Mouse (Mus musculus) forebrain, embryonic 14.5 days (tissue): Measurements from ENCODE around the gene Tph2. TPM values are rescaled to one million over a fixed set of nuclear protein-coding genes. Genes with fewer than 3 reads are reported as not detected.
A peak's percentile ranks its signal among the peaks of the same experiment; 100 is the strongest.

Experiments used
- ATAC-seq: fragments of 200-750 bp; cut with Nextera tagmentation; 2 replicates; pipeline ENCODE4 v1.8.0; 2017; ENCODE audit warnings: mild to moderate bottlenecking, moderate library complexity
- DNase-seq: peaks from one replicate; pipeline ENCODE4 v3.0.0-alpha.2; 2015; ENCODE audit warnings: low spot score
- H3K27ac ChIP-seq: fragments of 300-500 bp; sonication (generic); 2 replicates; pipeline ENCODE4 v1.5.1; 2014; ENCODE audit warnings: low read depth, mild to moderate bottlenecking, control low read depth, low read length, moderate library complexity
- H3K27me3 ChIP-seq: fragments of 300-500 bp; sonication (generic); replicated peaks from 2 replicates; pipeline ENCODE4 v1.6.1; 2014; ENCODE audit warnings: low read length, control low read depth, mixed read lengths; ENCODE audit not compliant: control insufficient read depth, insufficient read depth
- H3K36me3 ChIP-seq: fragments of 300-500 bp; sonication (generic); 2 replicates; pipeline ENCODE4 v1.6.1; 2014; ENCODE audit warnings: low read length, control low read depth; ENCODE audit not compliant: control insufficient read depth, insufficient read depth
- H3K4me1 ChIP-seq: fragments of 300-500 bp; sonication (generic); 2 replicates; pipeline ENCODE4 v1.6.1; 2014; ENCODE audit warnings: antibody characterized with exemption, low read length, control low read depth; ENCODE audit not compliant: control insufficient read depth, insufficient read depth
- H3K4me2 ChIP-seq: fragments of 300-500 bp; sonication (generic); 2 replicates; pipeline ENCODE4 v1.6.1; 2014; ENCODE audit warnings: mild to moderate bottlenecking, control low read depth, low read length
- H3K4me3 ChIP-seq: fragments of 300-500 bp; sonication (generic); 2 replicates; pipeline ENCODE4 v1.5.1; 2014; ENCODE audit warnings: low read depth, low read length, control low read depth
- H3K9ac ChIP-seq: fragments of 300-500 bp; sonication (generic); 2 replicates; pipeline ENCODE4 v1.6.1; 2014; ENCODE audit warnings: mild to moderate bottlenecking, low read length, control low read depth, moderate library complexity
- H3K9me3 ChIP-seq: fragments of 300-500 bp; sonication (generic); replicated peaks from 2 replicates; pipeline ENCODE4 v1.6.1; 2016; ENCODE audit warnings: low read length, control low read depth, mixed read lengths; ENCODE audit not compliant: control insufficient read depth
- WGBS: fragments of 180-500 bp; shearing (Covaris S2); extraction: QIAGEN DNeasy Blood & Tissue Kit; methylation state at CpG from one replicate; pipeline ENCODE4 v1.1.7; 2014; 5-methylcytosine and 5-hydroxymethylcytosine counted together
- polyA plus RNA-seq: library from polyadenylated mRNA; unstranded; fragments of >200 nt; fragmentation: Nextera tagmentation; extraction: Ambion mirVana; gene quantifications from 2 replicates; pipeline ENCODE4 v1.2.1, GENCODE M21; 2014

Tph2 gene
- polyA plus RNA-seq, 1 experiment from 2014 or later, result 0.19 TPM

DNA sequence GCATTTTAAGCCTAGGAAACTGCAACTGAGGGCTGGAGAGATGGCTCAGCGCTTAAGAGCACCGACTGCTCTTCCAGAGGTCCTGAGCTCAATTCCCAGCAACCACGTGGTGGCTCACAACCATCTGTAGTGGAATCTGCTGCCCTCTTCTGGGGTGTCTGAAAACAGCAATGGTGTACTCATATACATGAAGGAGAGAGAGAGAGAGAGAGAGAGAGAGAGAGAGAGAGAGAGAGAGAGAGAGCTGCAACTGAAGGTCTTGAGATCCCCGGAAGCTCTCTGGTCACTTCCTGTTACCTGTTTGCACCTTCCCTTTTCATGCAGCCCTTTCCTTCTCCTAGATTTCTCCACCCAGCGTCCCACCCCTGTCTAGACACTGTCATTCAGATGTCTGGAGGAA, 24.5 kb downstream of the Tph2 start:
- no peaks in the 10 kb centered on the region for H3K4me1 ChIP-seq
- ATAC-seq, result no peak
- 75% methylated on average over 5 of the region's 5 CpGs for WGBS

DNA sequence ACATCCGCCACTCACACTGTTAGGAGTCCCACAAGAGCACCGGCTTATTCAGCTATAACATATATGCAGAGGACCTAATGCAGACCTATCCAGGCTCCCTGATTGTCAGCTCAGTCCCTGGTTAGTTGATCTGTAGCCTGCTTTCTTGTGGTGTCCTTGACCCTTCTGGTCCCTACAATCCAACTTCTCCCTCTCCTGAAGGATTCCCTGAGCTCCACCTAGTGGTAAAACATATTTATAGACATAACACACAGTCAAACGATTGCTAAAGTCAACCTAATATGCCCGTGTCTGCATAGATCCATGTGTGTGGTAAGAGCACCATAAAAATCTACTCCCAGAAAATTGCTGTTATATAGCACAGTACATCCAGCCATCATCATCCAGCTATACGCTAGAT, 37.5 kb downstream of the Tph2 start:
- 70% methylated on average over 5 of the region's 5 CpGs for WGBS

More for the DNA sequence above, 24.5 kb downstream of the Tph2 start:
- H3K27me3 ChIP-seq, result no peaks in the 10 kb centered on the region
- H3K9me3 ChIP-seq, result no peaks in the 10 kb centered on the region
- DNase-seq, result no peak
- H3K9ac ChIP-seq, result no peak overlapping the region
- no peak overlapping the region for H3K4me3 ChIP-seq
- no peaks in the 10 kb centered on the region for H3K36me3 ChIP-seq
- H3K4me2 ChIP-seq, result no peak overlapping the region
- no peak overlapping the region for H3K27ac ChIP-seq

DNA sequence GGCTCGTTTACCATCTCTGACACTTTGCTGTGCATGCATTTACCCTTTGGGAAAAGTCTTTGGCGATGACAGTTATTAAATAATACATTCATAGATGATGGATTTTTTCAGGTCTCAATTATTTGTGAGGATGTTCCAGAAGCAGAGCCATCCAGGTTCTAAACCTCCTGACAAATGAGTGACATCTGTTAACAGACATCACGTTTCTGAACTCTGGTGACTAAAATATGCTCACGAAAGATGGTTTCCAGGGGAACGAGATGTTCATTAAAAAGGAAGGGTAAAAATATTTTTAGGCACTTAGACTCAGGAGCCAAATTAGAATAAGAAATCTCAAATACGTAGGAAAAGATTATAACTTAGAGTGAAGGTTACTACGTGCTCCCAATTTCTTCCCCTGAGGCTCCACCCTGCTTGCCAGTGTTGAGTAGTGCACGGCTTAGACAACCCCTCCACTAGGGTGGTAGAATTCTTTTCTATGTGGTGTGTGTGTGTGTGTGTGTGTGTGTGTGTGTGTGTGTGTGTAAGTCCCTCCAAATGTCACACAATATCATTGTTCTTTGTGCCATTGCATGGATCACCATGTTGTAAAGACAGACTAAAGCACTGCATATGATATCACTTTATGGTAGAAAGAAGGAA, 38.4 kb downstream of the Tph2 start:
- no peaks in the 10 kb centered on the region for H3K36me3 ChIP-seq
- H3K27ac ChIP-seq, result no peak overlapping the region
- no peaks in the 10 kb centered on the region for H3K27me3 ChIP-seq
- H3K4me2 ChIP-seq, result no peak overlapping the region
- ATAC-seq (no peak), DNase-seq (no peak)
- H3K4me1 ChIP-seq, result no peaks in the 10 kb centered on the region
- no peak overlapping the region for H3K9ac ChIP-seq
- no peaks in the 10 kb centered on the region for H3K9me3 ChIP-seq
- WGBS, result 89% methylated on average over 8 of the region's 8 CpGs
- H3K4me3 ChIP-seq, result no peak overlapping the region

More for the DNA sequence above, 37.5 kb downstream of the Tph2 start:
- Histone ChIP-seq H3K9me3 (no peaks in the 10 kb centered on the region), H3K36me3 (no peaks in the 10 kb centered on the region), H3K4me1 (no peaks in the 10 kb centered on the region), H3K4me2 (no peak overlapping the region), H3K27me3 (no peaks in the 10 kb centered on the region), H3K9ac (no peak overlapping the region), H3K27ac (no peak overlapping the region), H3K4me3 (no peak overlapping the region)
- peak; percentile 58 for DNase-seq
- ATAC-seq, result peak; percentile 26; the same call in 1 of the 2 replicates

DNA sequence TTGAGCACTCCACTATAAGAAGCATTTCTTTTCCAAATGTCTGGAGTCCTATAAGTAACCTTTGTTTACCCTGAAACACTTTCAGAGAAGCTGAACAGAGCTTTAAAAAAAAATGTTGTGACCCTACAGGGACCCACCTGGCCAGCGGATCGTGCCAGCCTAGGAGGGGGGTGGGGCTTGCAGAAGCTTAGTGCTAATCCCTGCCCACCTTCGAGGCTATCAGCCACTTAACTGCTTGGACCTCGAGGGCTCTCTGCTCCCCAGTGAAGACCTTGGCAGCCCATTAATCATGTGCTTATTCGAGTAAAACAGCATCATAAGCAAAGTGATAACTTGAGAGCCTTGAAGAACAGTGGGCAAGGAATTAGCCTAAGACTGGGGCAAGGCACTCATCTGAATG, 40.3 kb downstream of the Tph2 start:
- WGBS, result 24% methylated on average over 5 of the region's 5 CpGs
- ATAC-seq, result no peak
- Histone ChIP-seq H3K27ac (no peak overlapping the region), H3K4me2 (no peak overlapping the region), H3K36me3 (no peaks in the 10 kb centered on the region), H3K4me3 (no peak overlapping the region), H3K9me3 (no peaks in the 10 kb centered on the region), H3K4me1 (no peaks in the 10 kb centered on the region), H3K9ac (no peak overlapping the region), H3K27me3 (no peaks in the 10 kb centered on the region)
- DNase-seq, result no peak

DNA sequence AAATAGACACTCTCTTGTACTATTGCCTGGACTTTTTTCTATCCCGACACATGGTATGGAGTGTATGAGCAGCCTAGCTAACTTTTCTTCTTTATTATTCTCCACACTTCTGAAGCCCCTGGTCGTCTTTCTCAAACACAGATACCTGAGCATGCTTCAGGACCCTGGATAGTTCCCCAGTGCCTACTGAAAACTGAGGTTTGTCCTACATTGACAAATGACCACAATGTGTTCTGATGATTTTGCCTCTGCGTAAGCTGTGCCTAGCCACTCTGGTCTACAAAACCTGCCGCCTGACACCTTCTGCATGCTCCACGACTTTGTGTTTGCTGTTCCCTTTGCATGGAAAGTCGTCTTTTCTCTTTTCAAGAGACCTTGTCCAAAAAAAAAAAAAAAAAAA, 41.2 kb downstream of the Tph2 start:
- Histone ChIP-seq H3K4me3 (no peak overlapping the region), H3K36me3 (no peaks in the 10 kb centered on the region), H3K9ac (no peak overlapping the region), H3K9me3 (no peaks in the 10 kb centered on the region), H3K27ac (no peak overlapping the region), H3K27me3 (no peaks in the 10 kb centered on the region), H3K4me1 (no peaks in the 10 kb centered on the region), H3K4me2 (no peak overlapping the region)
- WGBS, result 55% methylated on average over 6 of the region's 6 CpGs
- no peak for ATAC-seq
- no peak for DNase-seq

DNA sequence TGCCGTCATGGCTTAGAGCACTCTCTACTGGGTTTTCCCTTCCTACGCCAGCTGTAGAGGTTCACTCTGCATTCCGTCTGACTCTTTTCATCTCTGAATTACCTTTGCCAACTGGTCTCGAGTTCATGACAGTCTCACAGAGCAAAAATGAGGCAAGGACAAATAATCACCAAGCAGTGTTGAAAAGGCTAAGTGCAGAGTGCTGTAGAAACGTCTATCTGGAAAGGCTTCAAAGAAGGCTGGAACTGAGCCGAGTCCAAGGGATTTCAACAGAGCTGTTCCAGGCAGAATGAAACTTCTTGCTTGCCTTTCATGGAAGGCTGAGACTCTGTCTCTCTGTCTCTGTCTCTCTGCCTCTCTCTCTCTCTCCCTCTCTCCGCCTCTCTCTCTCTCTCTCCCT, 47.8 kb downstream of the Tph2 start:
- Histone ChIP-seq H3K9me3 (no peaks in the 10 kb centered on the region), H3K9ac (no peak overlapping the region), H3K4me1 (no peaks in the 10 kb centered on the region), H3K36me3 (no peaks in the 10 kb centered on the region), H3K4me3 (no peak overlapping the region), H3K4me2 (no peak overlapping the region), H3K27me3 (no peaks in the 10 kb centered on the region), H3K27ac (no peak overlapping the region)
- ATAC-seq, result no peak
- 70% methylated on average over 7 of the region's 7 CpGs for WGBS
- DNase-seq, result no peak

DNA sequence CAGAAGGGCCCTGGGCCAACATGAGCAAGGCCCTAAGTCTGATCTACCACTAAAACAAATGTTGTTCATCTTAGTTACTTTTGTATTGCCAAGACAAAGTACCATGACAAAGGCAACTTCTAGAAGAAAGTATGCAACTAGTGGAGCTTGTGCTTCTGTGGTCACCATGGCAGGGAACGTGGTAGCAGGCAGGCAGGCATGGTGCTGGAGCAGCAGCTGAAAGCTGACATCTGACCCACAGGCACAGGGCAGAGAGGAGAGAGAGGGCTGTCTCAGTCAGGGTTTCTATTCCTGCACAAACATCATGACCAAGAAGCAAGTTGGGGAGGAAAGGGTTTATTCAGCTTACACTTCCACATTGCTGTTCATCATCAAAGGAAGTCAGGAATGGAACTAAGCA, 56.9 kb downstream of the Tph2 start:
- ATAC-seq, result no peak
- Histone ChIP-seq H3K9me3 (no peaks in the 10 kb centered on the region), H3K36me3 (no peaks in the 10 kb centered on the region), H3K4me3 (no peak overlapping the region), H3K27me3 (no peaks in the 10 kb centered on the region), H3K4me2 (no peak overlapping the region), H3K4me1 (peaks cover 2% of the 10 kb centered on the region), H3K9ac (no peak overlapping the region), H3K27ac (no peak overlapping the region)
- 76% methylated on average over 1 of the region's 1 CpGs for WGBS
- no peak for DNase-seq

DNA sequence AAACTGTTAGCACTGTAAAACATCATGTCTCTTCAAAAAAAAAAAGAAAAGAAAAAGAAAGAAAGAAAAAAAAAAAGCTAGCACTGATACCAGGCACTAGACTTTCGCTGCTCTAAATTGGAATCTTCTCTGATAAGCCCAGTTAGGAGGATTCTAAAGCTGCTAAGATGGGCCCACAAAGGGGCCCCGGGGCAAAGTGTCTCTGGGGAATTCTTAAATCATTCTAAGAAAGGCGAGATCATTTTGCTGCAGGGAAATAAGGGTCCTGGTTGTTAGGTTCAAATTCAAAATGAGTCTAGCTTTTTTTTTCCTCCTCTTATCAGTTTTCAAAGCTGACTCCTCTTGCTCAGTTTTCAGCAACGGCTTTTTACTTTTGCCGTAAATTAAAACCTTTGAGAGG, 59.3 kb downstream of the Tph2 start:
- Histone ChIP-seq H3K4me2 (peak overlapping the region; percentile 24; the same call in 1 of the 2 replicates), H3K9ac (no peak overlapping the region), H3K9me3 (no peaks in the 10 kb centered on the region), H3K4me1 (peaks cover 2% of the 10 kb centered on the region), H3K36me3 (no peaks in the 10 kb centered on the region), H3K27ac (no peak overlapping the region), H3K4me3 (no peak overlapping the region), H3K27me3 (no peaks in the 10 kb centered on the region)
- WGBS, result 27% methylated on average over 5 of the region's 5 CpGs
- ATAC-seq (no peak), DNase-seq (peak; percentile 31)

DNA sequence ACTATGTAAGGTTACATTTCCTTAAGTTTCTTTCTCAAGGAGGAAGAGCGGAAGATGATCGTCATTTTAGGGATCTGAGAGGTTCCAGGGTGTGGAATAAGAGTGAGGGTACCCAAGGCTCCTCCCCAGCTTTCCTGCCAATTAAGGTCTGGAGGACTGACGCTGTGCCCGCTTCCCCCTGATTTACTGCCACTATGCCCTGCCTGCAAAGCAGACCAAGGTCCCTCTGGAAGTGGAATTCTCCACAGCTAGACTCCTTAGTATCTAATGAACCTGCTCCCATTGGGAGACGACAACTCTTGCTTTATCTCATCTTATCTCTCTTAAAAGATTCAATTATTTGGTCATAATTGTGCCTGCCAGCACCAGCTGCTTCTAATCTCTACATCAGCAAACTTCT, 59.8 kb downstream of the Tph2 start:
- Histone ChIP-seq H3K27me3 (no peaks in the 10 kb centered on the region), H3K4me1 (peaks cover 2% of the 10 kb centered on the region), H3K4me3 (no peak overlapping the region), H3K4me2 (no peak overlapping the region), H3K27ac (no peak overlapping the region), H3K9ac (no peak overlapping the region), H3K9me3 (no peaks in the 10 kb centered on the region), H3K36me3 (no peaks in the 10 kb centered on the region)
- DNase-seq (peak; percentile 39), ATAC-seq (peak; percentile 57; the same call in 1 of the 2 replicates)
- 40% methylated on average over 5 of the region's 5 CpGs for WGBS
